15 mouse cellular contexts compared by ENCODE assay signal in genomic region chr10:28105247-28105646, GRCm38 (mm10). TPM values are rescaled to one million over a fixed set of nuclear protein-coding genes. Genes with fewer than 3 reads are reported as not detected.
DNase-seq lines count a peak whose midpoint lies in the region; ATAC-seq and TF ChIP-seq lines count a peak whose summit lies in the region.
"Had no signal": no experiment of that assay in that cellular context is flagged by ENCODE, and none has a peak within 500 bp of the region (broad histone marks: within the 10 kb centered on the region; RNA-seq: fewer than 3 reads in every experiment).

No protein-coding gene starts in this region.

- 0 out of 2 replicates have a peak overlapping the region, but pooled peaks have one; percentile 33 for H3K27ac ChIP-seq in lung, embryonic 15.5 days
- peak overlapping the region; percentile 34 for H3K27ac ChIP-seq in kidney, adult 2 months (ENCODE audit: insufficient read depth, low read depth, low read length)
- H3K27ac ChIP-seq in stomach, embryonic 15.5 days: peak overlapping the region; percentile 2; the same call in 1 of the 2 replicates
- H3K27ac ChIP-seq in forebrain, embryonic 10.5 days: no peak overlapping the region
- H3K27ac ChIP-seq: embryonic facial prominence, embryonic 13.5 days; forebrain, embryonic 12.5 days; hindbrain, postnatal 0 days had no signal

- no peak for DNase-seq in lung, postnatal 14 days
- peak; percentile 95 for DNase-seq in kidney, adult 2 months
- DNase-seq in kidney, postnatal 25 days: peak; percentile 79 to 92
- no peak for DNase-seq in gastrocnemius, postnatal 36 days
- no peak for DNase-seq in frontal cortex, postnatal 14 days (ENCODE audit: low spot score in 2 of 2)
- no peak for DNase-seq in forebrain, embryonic 10.5 days (ENCODE audit: extremely low spot score, low spot score)
- DNase-seq: cerebellum, postnatal 14 days; thymus, postnatal 36 days had no signal

- no peaks in the 10 kb centered on the region for H3K27me3 ChIP-seq in lung, embryonic 15.5 days
- no peaks in the 10 kb centered on the region for H3K27me3 ChIP-seq in kidney, adult 2 months (replicated peaks; ENCODE audit: control insufficient read depth, insufficient read depth, low read length)
- no peaks in the 10 kb centered on the region for H3K27me3 ChIP-seq in stomach, embryonic 15.5 days (replicated peaks)
- no peaks in the 10 kb centered on the region for H3K27me3 ChIP-seq in forebrain, embryonic 10.5 days (ENCODE audit: poor library complexity, severe bottlenecking)
- H3K27me3 ChIP-seq: embryonic facial prominence, embryonic 13.5 days; forebrain, embryonic 12.5 days had no signal

- no peak for ATAC-seq in lung, embryonic 15.5 days (ENCODE audit: borderline replicate concordance, extremely low read depth, low FRiP score, low TSS enrichment)
- ATAC-seq in stomach, embryonic 15.5 days (ENCODE audit: insufficient read depth, low FRiP score, low read depth): peak; percentile 79
- ATAC-seq: CD4-positive, CD25-positive, alpha-beta regulatory T cell, adult 4 months; hindbrain, postnatal 0 days had no signal

- no peaks in the 10 kb centered on the region for H3K36me3 ChIP-seq in lung, embryonic 15.5 days
- H3K36me3 ChIP-seq in kidney, adult 2 months (ENCODE audit: control insufficient read depth, insufficient read depth, low read length): no peaks in the 10 kb centered on the region
- no peaks in the 10 kb centered on the region for H3K36me3 ChIP-seq in stomach, embryonic 15.5 days
- no peaks in the 10 kb centered on the region for H3K36me3 ChIP-seq in forebrain, embryonic 10.5 days (replicated peaks)
- H3K36me3 ChIP-seq: embryonic facial prominence, embryonic 13.5 days; forebrain, embryonic 12.5 days had no signal

- no peaks in the 10 kb centered on the region for H3K9me3 ChIP-seq in lung, embryonic 15.5 days
- H3K9me3 ChIP-seq in stomach, embryonic 15.5 days: no peaks in the 10 kb centered on the region
- H3K9me3 ChIP-seq in forebrain, embryonic 10.5 days: no peaks in the 10 kb centered on the region
- H3K9me3 ChIP-seq: embryonic facial prominence, embryonic 13.5 days; forebrain, embryonic 12.5 days had no signal

- H3K4me1 ChIP-seq in lung, embryonic 15.5 days: peaks cover 8% of the 10 kb centered on the region
- H3K4me1 ChIP-seq in kidney, adult 2 months (ENCODE audit: control insufficient read depth, insufficient read depth, low read length): peaks cover 36% of the 10 kb centered on the region
- 0 out of 2 replicates have a peak, but pooled peaks cover 7% of the 10 kb centered on the region for H3K4me1 ChIP-seq in stomach, embryonic 15.5 days
- H3K4me1 ChIP-seq in forebrain, embryonic 10.5 days: peaks cover 25% of the 10 kb centered on the region

- no peak for TF ChIP-seq POLR2A in kidney, adult 2 months (IDR thresholded peaks at IDR 0.05; ENCODE audit: low read depth, low read length)

- no peak for TF ChIP-seq CTCF in kidney, adult 2 months (conservative IDR thresholded peaks at IDR 0.05; ENCODE audit: insufficient read depth, insufficient read length, low read depth, low read length)

- intact Hi-C loops in gastrocnemius, postnatal 36 days (cut with DNase I): no loop called here

- no peak overlapping the region for H3K4me2 ChIP-seq in lung, embryonic 15.5 days
- H3K4me2 ChIP-seq in stomach, embryonic 15.5 days: no peak overlapping the region
- H3K4me2 ChIP-seq: embryonic facial prominence, embryonic 13.5 days; forebrain, embryonic 12.5 days had no signal

- no peak overlapping the region for H3K9ac ChIP-seq in lung, embryonic 15.5 days
- no peak overlapping the region for H3K9ac ChIP-seq in stomach, embryonic 15.5 days
- H3K9ac ChIP-seq: embryonic facial prominence, embryonic 13.5 days; forebrain, embryonic 12.5 days had no signal

- 72% methylated on average over 6 of the region's 6 CpGs for WGBS in lung, embryonic 15.5 days
- WGBS in kidney, adult 2 months: 21% methylated on average over 6 of the region's 6 CpGs
- WGBS in stomach, embryonic 15.5 days: 62% methylated on average over 6 of the region's 6 CpGs
- WGBS in forebrain, embryonic 10.5 days: 93% methylated on average over 6 of the region's 6 CpGs

- no peak overlapping the region for H3K4me3 ChIP-seq in lung, embryonic 15.5 days
- no peak overlapping the region for H3K4me3 ChIP-seq in kidney, adult 2 months (ENCODE audit: insufficient read depth, low read depth, low read length)
- no peak overlapping the region for H3K4me3 ChIP-seq in stomach, embryonic 15.5 days (replicated peaks)
- H3K4me3 ChIP-seq in forebrain, embryonic 10.5 days: no peak overlapping the region
- H3K4me3 ChIP-seq: embryonic facial prominence, embryonic 13.5 days; forebrain, embryonic 12.5 days had no signal

RNA-seq across cellular contexts. Expression of gene Ptprk, which starts 30.6 kb away (rescaled TPM):
- 41.3 and 45.5 TPM in 2 replicates for polyA plus RNA-seq in lung, embryonic 15.5 days (2015; fragmentation: Nextera tagmentation; extraction: Ambion mirVana)
- 46.4 and 50.2 TPM in 2 replicates for polyA plus RNA-seq in kidney, adult 2 months (2012; rRNA removed)
- 46.7 and 50.4 TPM in 2 replicates for polyA plus RNA-seq in stomach, embryonic 15.5 days (2015; fragmentation: Nextera tagmentation; extraction: Ambion mirVana)
- 1 to 10 TPM; 4.0 to 4.5 TPM for total RNA-seq in gastrocnemius, postnatal 36 days (2021)
- 37.3 and 38.1 TPM in 2 replicates for polyA plus RNA-seq in forebrain, embryonic 10.5 days (2016; fragmentation: Nextera tagmentation; extraction: Ambion mirVana)
- total RNA-seq: monocyte, adult 5-6 weeks had no signal
- polyA plus RNA-seq: CD4-positive, CD25-positive, alpha-beta regulatory T cell, adult 4 months had no signal

Comparison
In these comparisons a context has a peak if more than half of its experiments do, and no peak if none do; other contexts are left out.
1. DNase-seq: peak in kidney, adult 2 months (single experiment) and kidney, postnatal 25 days (2 of 2); none in lung, postnatal 14 days (single experiment), gastrocnemius, postnatal 36 days (0 of 2), frontal cortex, postnatal 14 days (0 of 2) and forebrain, embryonic 10.5 days (single experiment).